Mouse (Mus musculus) fat pad, adult 2 months (tissue): ENCODE measurements at regions not wholly inside any gene's neighbourhood (a gene's known extent, or its start where the extent isn't known, plus 50 kb on each side); places are given as distances from the start of the nearest gene placed in this dataset.

ENCODE experiments used
- DNase-seq: peaks from one replicate; pipeline ENCODE4 v3.0.0-alpha.2; 2011; ENCODE audit warnings: low read depth, low spot score; ENCODE audit errors: extremely low read depth

GRCm38 (mm10) chr13:69182478-69182877 is 183.1 kb upstream of the Adcy2 start:
- DNase-seq, result no peak

- DNase-seq, result no peak
Observed at GRCm38 (mm10) chr13:69190661-69191060, 191.3 kb upstream of the Adcy2 start.

DNA sequence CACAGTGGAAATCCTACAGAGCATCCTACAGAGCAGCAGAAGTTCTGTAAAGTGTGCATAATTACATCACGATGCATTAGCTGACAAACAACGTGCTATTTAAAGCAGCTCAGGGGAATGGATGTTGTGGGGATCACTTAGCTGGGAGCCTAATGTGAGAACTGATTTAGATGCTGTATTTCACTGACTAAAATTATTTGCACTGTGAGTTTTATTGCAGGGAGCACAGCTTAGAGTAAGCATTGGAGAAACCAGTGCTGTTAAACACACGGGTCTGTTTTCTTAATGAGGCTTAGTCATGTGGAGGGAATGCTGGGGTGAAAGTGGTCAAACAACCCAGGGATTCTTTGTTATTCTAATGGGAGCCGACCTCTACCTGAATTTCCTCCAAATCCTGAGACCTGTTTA is 197.1 kb upstream of the Adcy2 start:
- DNase-seq, result no peak

GRCm38 (mm10) chr13:69207741-69208568 is 208.6 kb upstream of the Adcy2 start:
- DNase-seq, result no peak

GRCm38 (mm10) chr13:69208569-69208881 is 209.2 kb upstream of the Adcy2 start:
- no peak for DNase-seq

- no peak for DNase-seq
Observed at GRCm38 (mm10) chr13:69216579-69216978, 217.2 kb upstream of the Adcy2 start.

DNA sequence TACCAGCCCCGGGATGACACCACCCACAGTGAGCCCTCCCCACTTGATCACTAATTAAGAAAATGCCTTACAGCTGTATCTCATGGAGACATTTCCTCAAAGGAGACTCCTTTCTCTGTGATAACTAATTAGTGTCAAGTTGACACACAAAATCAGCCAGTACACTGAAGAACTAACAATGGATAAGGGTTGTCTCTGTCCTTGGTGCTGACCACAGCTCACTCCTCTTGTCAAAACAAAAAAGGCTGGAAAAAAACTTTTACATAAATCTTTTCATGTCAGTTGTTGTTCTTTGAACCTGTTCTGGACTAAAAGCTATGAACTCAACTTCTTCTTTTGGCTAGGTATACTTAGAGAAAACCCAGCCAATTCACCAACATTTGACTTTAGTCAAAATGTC is 221.1 kb upstream of the Adcy2 start:
- DNase-seq, result no peak

- no peak for DNase-seq
Observed at GRCm38 (mm10) chr13:69226538-69226937, 227.2 kb upstream of the Adcy2 start.

GRCm38 (mm10) chr13:69230361-69230943 is 231.1 kb upstream of the Adcy2 start:
- no peak for DNase-seq

GRCm38 (mm10) chr13:69236386-69236785 is 237.0 kb upstream of the Adcy2 start:
- DNase-seq, result no peak

GRCm38 (mm10) chr13:69237918-69238317 is 238.6 kb upstream of the Adcy2 start:
- no peak for DNase-seq

- DNase-seq, result no peak
Observed at GRCm38 (mm10) chr13:69239261-69239915, 240.0 kb upstream of the Adcy2 start.

- no peak for DNase-seq
Observed at GRCm38 (mm10) chr13:69242544-69243296, 243.4 kb upstream of the Adcy2 start.

- DNase-seq, result no peak
Observed at GRCm38 (mm10) chr13:69250334-69251129, 251.2 kb upstream of the Adcy2 start.

- no peak for DNase-seq
Observed at GRCm38 (mm10) chr13:69251130-69251561, 251.8 kb upstream of the Adcy2 start.

- DNase-seq, result no peak
Observed at GRCm38 (mm10) chr13:69252335-69252734, 253.0 kb upstream of the Adcy2 start.

DNA sequence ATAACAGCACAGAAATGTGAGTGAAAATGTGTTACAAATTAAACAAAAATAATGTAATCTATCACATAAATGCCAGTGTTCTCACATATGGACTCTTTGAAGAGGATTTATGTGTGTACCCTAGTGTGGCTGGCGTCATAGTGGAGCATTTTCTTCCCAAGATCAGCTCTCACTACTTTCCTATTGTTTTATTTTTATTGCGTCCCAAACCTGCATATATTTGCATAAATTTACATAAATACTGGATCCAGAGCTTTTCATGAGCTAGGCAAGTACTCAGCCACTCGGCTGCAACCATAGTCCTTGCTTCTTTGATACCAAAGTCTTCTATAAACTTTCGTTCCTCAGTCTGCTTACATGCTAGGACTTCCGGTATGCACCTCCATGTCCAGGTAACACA is 261.1 kb upstream of the Adcy2 start:
- DNase-seq, result no peak

DNA sequence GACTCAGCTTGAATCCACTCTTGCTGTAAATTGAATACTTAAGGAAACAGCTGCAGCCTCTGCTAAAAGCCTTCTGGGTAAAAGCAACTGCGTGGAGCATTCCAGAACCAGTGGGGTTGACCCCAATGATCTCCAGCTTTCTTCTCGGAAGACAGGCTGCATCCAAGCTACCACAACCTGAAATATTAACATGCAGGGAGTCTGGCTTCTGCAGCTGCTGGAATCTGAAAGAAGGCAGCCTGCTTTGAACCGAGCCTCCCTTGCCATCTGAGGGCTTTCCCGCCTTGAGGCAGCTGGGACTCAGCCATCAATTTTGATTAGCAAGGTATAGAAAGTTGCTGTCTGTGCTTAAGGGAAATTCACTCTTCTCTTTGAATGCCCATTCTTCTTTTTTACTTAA is 261.6 kb upstream of the Adcy2 start:
- DNase-seq, result no peak

DNA sequence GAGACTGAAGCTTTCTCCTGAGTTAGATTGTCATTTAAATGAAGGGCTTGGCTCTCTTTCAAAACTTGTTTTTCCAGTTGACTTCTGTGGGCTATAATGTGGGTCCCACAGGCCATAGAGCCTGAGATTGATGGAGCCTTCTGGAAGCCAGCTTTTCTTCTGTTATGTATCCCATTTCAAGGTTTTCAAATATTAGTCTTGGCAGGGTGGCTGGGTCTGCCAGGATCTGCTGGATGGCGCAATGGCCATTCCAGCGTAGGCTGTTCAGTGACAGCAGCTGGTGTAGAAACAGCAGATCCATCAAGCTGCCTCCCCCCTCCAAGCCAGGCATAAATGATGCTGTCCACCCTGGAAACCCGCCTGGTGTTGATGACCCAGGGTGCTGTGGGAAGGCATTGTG is 264.4 kb upstream of the Adcy2 start:
- peak; percentile 5 for DNase-seq

- no peak for DNase-seq
Observed at GRCm38 (mm10) chr13:69266071-69266470, 266.7 kb upstream of the Adcy2 start.

DNA sequence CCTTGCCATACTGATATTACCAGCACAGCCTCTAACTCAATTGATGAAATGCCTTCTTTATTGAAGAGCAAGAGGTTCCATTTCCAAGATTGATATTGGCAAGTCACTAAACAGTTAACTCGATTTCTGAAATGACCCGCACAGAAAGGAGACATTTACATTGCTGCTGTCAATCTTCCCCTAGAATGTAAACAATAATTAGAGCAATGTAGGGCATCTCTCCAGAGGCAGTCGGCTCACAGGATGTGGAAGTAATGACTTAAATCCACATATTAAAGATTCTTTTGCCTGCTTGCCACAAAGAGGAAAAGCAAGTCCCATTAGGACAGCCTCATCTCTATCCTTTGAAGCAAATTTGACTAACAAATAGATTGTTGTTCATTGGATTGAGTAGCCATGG is 261.0 kb upstream of the Nsun2 start:
- DNase-seq, result no peak
